19 mouse cellular contexts compared by ENCODE assay signal in genomic region chr2:12764510-12764909, GRCm38 (mm10).
"Had no signal": no experiment of that assay in that cellular context is flagged by ENCODE, and none has a peak within 500 bp of the region (broad histone marks: within the 10 kb centered on the region; RNA-seq: fewer than 3 reads in every experiment).

No protein-coding gene starts in this region.

- H3K9ac ChIP-seq: liver, embryonic 13.5 days; neural tube, embryonic 12.5 days had no signal

- H3K4me3 ChIP-seq: layer of hippocampus, adult 2 months; left cerebral cortex, adult 2 months; liver, embryonic 13.5 days; neural tube, embryonic 12.5 days had no signal

- DNase-seq: kidney, adult 2 months; kidney, postnatal 25 days; layer of hippocampus, adult 9-11 months; layer of hippocampus, postnatal 36 days; liver, embryonic 13.5 days; lung, adult 2 months; lung, postnatal 14 days; lung, postnatal 4 days; midbrain, embryonic 14.5 days; right cerebral cortex, adult 18-20 months; right cerebral cortex, postnatal 14 days; right cerebral cortex, postnatal 4 days; thymus, postnatal 25 days had no signal

- H3K36me3 ChIP-seq: liver, embryonic 13.5 days; neural tube, embryonic 12.5 days had no signal

- H3K27ac ChIP-seq: kidney, postnatal 0 days; layer of hippocampus, adult 2 months; left cerebral cortex, adult 2 months; liver, embryonic 13.5 days; neural tube, embryonic 12.5 days; stomach, postnatal 0 days had no signal

- H3K9me3 ChIP-seq: liver, embryonic 13.5 days; neural tube, embryonic 12.5 days had no signal

- H3K27me3 ChIP-seq: liver, embryonic 13.5 days; neural tube, embryonic 12.5 days had no signal

- H3K4me1 ChIP-seq: liver, embryonic 13.5 days; neural tube, embryonic 12.5 days had no signal

- H3K4me2 ChIP-seq: liver, embryonic 13.5 days; midbrain, embryonic 11.5 days; neural tube, embryonic 12.5 days had no signal
